In the genomic region with DNA sequence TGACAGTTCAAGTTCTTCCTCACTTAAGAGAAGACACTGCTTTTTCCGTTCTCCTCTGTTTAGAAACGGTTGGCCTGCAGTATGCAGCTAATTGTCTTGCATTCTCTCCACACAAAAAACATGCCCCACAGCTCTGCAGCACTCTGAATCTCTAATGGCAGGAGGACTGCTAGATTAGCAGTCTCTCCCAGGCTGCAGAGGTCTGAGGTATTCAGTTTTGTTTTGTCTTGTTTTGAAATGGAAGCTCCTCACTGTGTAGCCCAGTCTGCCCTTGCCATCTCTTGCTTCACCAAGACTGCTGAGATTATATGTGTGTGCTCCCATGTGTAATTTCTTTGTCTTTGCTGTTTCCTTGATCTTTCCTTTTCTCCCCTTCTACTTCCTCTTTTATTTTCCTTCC, we compare ENCODE assay signal across 15 mouse cellular contexts.
DNase-seq lines count a peak whose midpoint lies in the region; ATAC-seq lines count a peak whose summit lies in the region.
"Had no signal": no experiment of that assay in that cellular context is flagged by ENCODE, and none has a peak within 500 bp of the region (broad histone marks: within the 10 kb centered on the region; RNA-seq: fewer than 3 reads in every experiment).

No protein-coding gene starts in this region.

- peaks cover 2% of the 10 kb centered on the region; the same call in 1 of the 2 replicates for H3K36me3 ChIP-seq in heart, embryonic 11.5 days (ENCODE audit: control insufficient read depth, insufficient read depth, low read length)
- H3K36me3 ChIP-seq in embryonic facial prominence, embryonic 10.5 days (replicated peaks), result peaks cover 11% of the 10 kb centered on the region
- H3K36me3 ChIP-seq in midbrain, embryonic 12.5 days, result no peaks in the 10 kb centered on the region
- H3K36me3 ChIP-seq: hindbrain, embryonic 15.5 days had no signal

- 34% methylated on average over 2 of the region's 2 CpGs for WGBS in heart, embryonic 11.5 days (ENCODE audit: insufficient replicate concordance)
- 25% methylated on average over 2 of the region's 2 CpGs for WGBS in embryonic facial prominence, embryonic 10.5 days
- WGBS in midbrain, embryonic 12.5 days, result 31% methylated on average over 2 of the region's 2 CpGs

- H3K4me2 ChIP-seq in heart, embryonic 11.5 days, result no peak overlapping the region
- H3K4me2 ChIP-seq in midbrain, embryonic 12.5 days (replicated peaks), result no peak overlapping the region; the same call in 1 of the 2 replicates
- H3K4me2 ChIP-seq: hindbrain, embryonic 15.5 days; liver, embryonic 13.5 days had no signal

- no peaks in the 10 kb centered on the region for H3K27me3 ChIP-seq in heart, embryonic 11.5 days (ENCODE audit: control insufficient read depth, insufficient read depth, low read length)
- no peaks in the 10 kb centered on the region for H3K27me3 ChIP-seq in embryonic facial prominence, embryonic 10.5 days (replicated peaks; ENCODE audit: low read depth, poor library complexity, severe bottlenecking)
- H3K27me3 ChIP-seq in midbrain, embryonic 12.5 days, result no peaks in the 10 kb centered on the region
- H3K27me3 ChIP-seq: hindbrain, embryonic 15.5 days; liver, embryonic 13.5 days had no signal

- H3K9ac ChIP-seq in heart, embryonic 11.5 days (ENCODE audit: low read depth, low read length), result no peak overlapping the region
- H3K9ac ChIP-seq in midbrain, embryonic 12.5 days (replicated peaks), result no peak overlapping the region
- H3K9ac ChIP-seq: hindbrain, embryonic 15.5 days; liver, embryonic 13.5 days had no signal

- no peak for DNase-seq in heart, adult 18-20 months
- DNase-seq in embryonic facial prominence, embryonic 10.5 days (ENCODE audit: low spot score), result no peak
- no peak for DNase-seq in right cerebral cortex, postnatal 36 days (ENCODE audit: low spot score in 2 of 2)
- no peak for DNase-seq in neural tube, embryonic 10.5 days (ENCODE audit: extremely low spot score, low spot score)
- DNase-seq in spleen, adult 18-20 months, result no peak
- DNase-seq: adrenal gland, postnatal 25 days; cerebellum, postnatal 36 days; kidney, adult 8-10 months; liver, embryonic 13.5 days; lung, postnatal 10 days; thymus, adult 18-20 months had no signal

- H3K4me3 ChIP-seq in heart, embryonic 11.5 days (ENCODE audit: low read depth, low read length), result no peak overlapping the region
- H3K4me3 ChIP-seq in embryonic facial prominence, embryonic 10.5 days, result no peak overlapping the region
- no peak overlapping the region for H3K4me3 ChIP-seq in midbrain, embryonic 12.5 days
- H3K4me3 ChIP-seq: hindbrain, embryonic 15.5 days; liver, embryonic 13.5 days had no signal

- no peaks in the 10 kb centered on the region for H3K9me3 ChIP-seq in heart, embryonic 11.5 days (replicated peaks; ENCODE audit: control insufficient read depth, low read length)
- no peaks in the 10 kb centered on the region for H3K9me3 ChIP-seq in embryonic facial prominence, embryonic 10.5 days
- no peaks in the 10 kb centered on the region for H3K9me3 ChIP-seq in midbrain, embryonic 12.5 days
- H3K9me3 ChIP-seq: hindbrain, embryonic 15.5 days; liver, embryonic 13.5 days had no signal

- peaks cover 26% of the 10 kb centered on the region for H3K4me1 ChIP-seq in heart, embryonic 11.5 days (ENCODE audit: control insufficient read depth, insufficient read depth, low read length)
- H3K4me1 ChIP-seq in embryonic facial prominence, embryonic 10.5 days, result peaks cover 31% of the 10 kb centered on the region
- H3K4me1 ChIP-seq in midbrain, embryonic 12.5 days, result peaks cover 19% of the 10 kb centered on the region

- no peak for ATAC-seq in heart, embryonic 11.5 days (replicated peaks; ENCODE audit: insufficient number of reproducible peaks, low FRiP score, low TSS enrichment)
- peak; percentile 44 for ATAC-seq in granulocyte monocyte progenitor cell, adult 5-6 weeks (replicated peaks; ENCODE audit: poor library complexity, severe bottlenecking)
- peak; percentile 19; the same call in 1 of the 2 replicates for ATAC-seq in midbrain, embryonic 12.5 days (ENCODE audit: low FRiP score, low read depth)

- H3K27ac ChIP-seq in heart, embryonic 11.5 days (ENCODE audit: low read depth, low read length), result peak overlapping the region; percentile 41; the same call in 1 of the 2 replicates
- H3K27ac ChIP-seq in embryonic facial prominence, embryonic 10.5 days (replicated peaks), result peak overlapping the region; percentile 62
- H3K27ac ChIP-seq in midbrain, embryonic 12.5 days (replicated peaks), result 0 out of 2 replicates have a peak overlapping the region, but pooled peaks have one; percentile 35
- H3K27ac ChIP-seq: hindbrain, embryonic 15.5 days; liver, embryonic 13.5 days had no signal
